Mouse (Mus musculus) hindbrain, embryonic 11.5 days (tissue): Measurements from ENCODE around the gene Pdzd2. TPM values are rescaled to one million over a fixed set of nuclear protein-coding genes. Genes with fewer than 3 reads are reported as not detected.

Source experiments
- ATAC-seq: fragments of 200-750 bp; cut with Nextera tagmentation; 2 replicates; pipeline ENCODE4 v1.8.0; 2017; ENCODE audit warnings: mild to moderate bottlenecking, moderate TSS enrichment, moderate library complexity; ENCODE audit not compliant: low FRiP score
- DNase-seq: peaks from one replicate; pipeline ENCODE4 v3.0.0-alpha.2; 2015; ENCODE audit warnings: low spot score
- H3K27ac ChIP-seq: fragments of 300-500 bp; sonication (generic); 2 replicates; pipeline ENCODE4 v1.5.1; 2014; ENCODE audit warnings: mild to moderate bottlenecking, low read depth, low read length
- H3K27me3 ChIP-seq: fragments of 300-500 bp; sonication (generic); 2 replicates; pipeline ENCODE4 v1.6.1; 2014; ENCODE audit warnings: mild to moderate bottlenecking, low read length, moderate library complexity, mixed read lengths; ENCODE audit not compliant: control insufficient read depth, insufficient read depth
- H3K36me3 ChIP-seq: fragments of 300-500 bp; sonication (generic); 2 replicates; pipeline ENCODE4 v1.6.1; 2014; ENCODE audit warnings: mild to moderate bottlenecking, low read length, moderate library complexity, mixed read lengths; ENCODE audit not compliant: control insufficient read depth, insufficient read depth
- H3K4me1 ChIP-seq: fragments of 300-500 bp; sonication (generic); replicated peaks from 2 replicates; pipeline ENCODE4 v1.6.1; 2014; ENCODE audit warnings: low read length, mixed read lengths; ENCODE audit not compliant: control insufficient read depth, insufficient read depth
- H3K4me2 ChIP-seq: fragments of 300-500 bp; sonication (generic); replicated peaks from 2 replicates; pipeline ENCODE4 v1.6.1; 2014; ENCODE audit warnings: mild to moderate bottlenecking, low read depth, low read length
- H3K4me3 ChIP-seq: fragments of 300-500 bp; sonication (generic); 2 replicates; pipeline ENCODE4 v1.5.1; 2014; ENCODE audit warnings: low read depth, low read length
- H3K9ac ChIP-seq: fragments of 300-500 bp; sonication (generic); 2 replicates; pipeline ENCODE4 v1.6.1; 2014; ENCODE audit warnings: low read depth, low read length
- H3K9me3 ChIP-seq: fragments of 300-500 bp; sonication (generic); 2 replicates; pipeline ENCODE4 v1.6.1; 2016; ENCODE audit warnings: low read length; ENCODE audit not compliant: control insufficient read depth
- WGBS: fragments of 180-500 bp; shearing (Covaris S2); extraction: QIAGEN DNeasy Blood & Tissue Kit; methylation state at CpG from one replicate; pipeline ENCODE4 v1.1.7; 2014; 5-methylcytosine and 5-hydroxymethylcytosine counted together
- polyA plus RNA-seq: library from polyadenylated mRNA; unstranded; fragments of >200 nt; fragmentation: Nextera tagmentation; extraction: Ambion mirVana; gene quantifications from 2 replicates; pipeline ENCODE4 v1.2.1, GENCODE M21; 2014

Gene Pdzd2
- polyA plus RNA-seq, 1 experiment from 2014 or later, result 5.5 TPM

DNA sequence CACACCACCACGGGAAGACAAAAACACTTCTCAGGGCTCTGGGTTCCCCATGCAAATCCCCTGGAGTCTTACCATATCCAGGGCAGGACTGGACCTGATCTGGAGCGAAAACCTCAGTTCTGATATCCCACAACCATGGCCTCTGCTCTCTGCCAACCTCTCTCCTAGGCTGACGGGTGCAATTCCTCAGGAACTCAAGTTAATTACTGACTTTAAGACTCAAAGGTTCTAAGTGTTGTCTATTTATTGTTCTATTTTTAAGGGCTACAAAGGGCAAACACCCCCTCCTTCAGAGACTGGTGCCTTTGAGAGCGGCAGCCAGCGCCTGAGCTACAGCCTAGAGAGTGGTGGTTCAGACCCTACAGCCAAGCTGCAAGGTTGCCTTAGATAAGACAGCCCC is 65.7 kb downstream of the Pdzd2 start:
- H3K27ac ChIP-seq, result no peak overlapping the region
- H3K36me3 ChIP-seq, result no peaks in the 10 kb centered on the region
- no peaks in the 10 kb centered on the region for H3K27me3 ChIP-seq
- WGBS, result 88% methylated on average over 5 of the region's 5 CpGs
- ATAC-seq, result no peak
- no peak for DNase-seq
- no peak overlapping the region for H3K9ac ChIP-seq
- no peaks in the 10 kb centered on the region for H3K4me1 ChIP-seq
- H3K4me2 ChIP-seq, result no peak overlapping the region
- H3K9me3 ChIP-seq, result no peaks in the 10 kb centered on the region
- H3K4me3 ChIP-seq, result no peak overlapping the region

DNA sequence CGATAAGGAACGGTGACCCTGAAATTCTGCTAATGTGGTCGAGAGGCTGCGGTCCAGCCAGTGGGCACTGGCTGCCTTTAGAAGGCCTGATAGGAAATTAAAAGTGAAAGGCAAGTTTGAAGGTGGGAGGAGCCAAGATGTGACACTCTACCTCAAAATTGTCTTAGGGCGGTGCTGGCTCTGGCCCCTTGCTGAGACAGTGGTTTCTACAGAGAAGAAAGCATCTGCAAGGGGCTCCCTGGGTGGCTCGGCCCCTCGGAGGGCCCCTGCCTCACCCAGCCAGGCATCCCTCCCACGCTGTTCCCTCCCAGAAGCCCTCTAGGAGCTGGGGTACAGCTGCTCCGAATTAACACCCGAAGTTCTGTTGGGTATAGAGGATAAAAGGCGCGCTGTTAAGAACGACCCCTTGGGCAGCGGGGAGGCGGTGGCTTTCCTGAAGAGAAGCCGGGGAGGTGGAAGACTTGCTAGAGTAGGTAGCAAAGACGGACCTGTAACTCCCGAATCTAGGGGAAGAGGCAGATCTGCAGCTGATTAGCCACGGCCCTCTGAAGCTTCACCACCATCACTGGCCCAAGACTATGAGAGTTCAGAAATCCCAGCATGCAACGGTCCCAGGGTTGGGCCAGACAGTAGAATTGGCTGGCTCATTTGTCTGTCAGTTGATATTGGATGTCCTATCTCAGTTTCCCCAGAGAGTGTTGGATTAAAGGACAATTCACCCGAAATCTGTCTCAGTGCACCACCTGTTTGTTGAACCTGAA is 71.8 kb downstream of the Pdzd2 start:
- Histone ChIP-seq H3K4me1 (no peaks in the 10 kb centered on the region), H3K9me3 (no peaks in the 10 kb centered on the region), H3K4me3 (no peak overlapping the region), H3K4me2 (no peak overlapping the region), H3K36me3 (no peaks in the 10 kb centered on the region), H3K27me3 (no peaks in the 10 kb centered on the region), H3K9ac (no peak overlapping the region), H3K27ac (no peak overlapping the region)
- DNase-seq (no peak), ATAC-seq (no peak)
- 39% methylated on average over 21 of the region's 21 CpGs for WGBS

DNA sequence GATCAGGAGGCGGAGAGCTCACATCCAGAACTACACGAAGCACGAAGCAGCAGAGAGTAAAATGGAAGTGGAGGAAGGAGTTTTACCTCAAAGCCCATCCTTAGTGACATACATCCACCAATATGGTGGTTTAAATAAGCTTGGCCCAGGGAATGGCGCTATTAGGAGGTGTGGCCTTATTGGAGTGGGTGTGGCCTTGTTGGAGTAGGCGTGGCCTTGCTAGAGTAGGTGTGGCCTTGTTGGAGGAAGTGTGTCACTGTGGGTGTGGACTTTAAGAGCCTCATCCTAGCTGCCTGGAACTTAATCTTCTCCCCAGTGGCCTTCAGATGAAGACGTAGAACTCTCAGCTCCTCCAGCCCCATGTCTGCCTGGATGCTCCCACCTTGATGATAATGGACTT is 73.8 kb downstream of the Pdzd2 start:
- H3K27me3 ChIP-seq, result no peaks in the 10 kb centered on the region
- 91% methylated on average over 6 of the region's 6 CpGs for WGBS
- DNase-seq (no peak), ATAC-seq (no peak)
- H3K36me3 ChIP-seq, result no peaks in the 10 kb centered on the region
- no peak overlapping the region for H3K4me3 ChIP-seq
- no peaks in the 10 kb centered on the region for H3K4me1 ChIP-seq
- no peak overlapping the region for H3K4me2 ChIP-seq
- no peak overlapping the region for H3K9ac ChIP-seq
- H3K27ac ChIP-seq, result no peak overlapping the region
- H3K9me3 ChIP-seq, result no peaks in the 10 kb centered on the region

DNA sequence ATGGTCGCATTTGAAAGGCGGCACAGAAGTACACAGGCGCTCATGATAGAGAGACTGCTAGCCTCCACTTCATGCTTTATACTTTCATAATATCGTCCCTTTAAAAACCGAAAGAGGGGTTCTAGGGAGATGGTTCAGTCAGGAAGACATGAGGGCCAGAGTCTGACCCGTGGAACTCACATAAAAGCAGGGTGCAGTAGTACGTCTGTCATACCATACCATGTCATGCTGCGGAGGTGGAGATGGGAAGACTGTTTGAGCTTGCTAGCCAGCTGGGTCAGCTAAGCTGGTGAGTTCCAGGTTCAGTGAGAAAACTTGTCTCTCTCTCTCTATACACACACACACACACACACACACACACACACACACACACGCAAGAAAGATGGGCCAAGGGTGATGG is 76.4 kb downstream of the Pdzd2 start:
- H3K27me3 ChIP-seq, result no peaks in the 10 kb centered on the region
- no peak overlapping the region for H3K27ac ChIP-seq
- DNase-seq, result no peak
- ATAC-seq, result no peak
- H3K9ac ChIP-seq, result no peak overlapping the region
- WGBS, result 92% methylated on average over 9 of the region's 9 CpGs
- H3K4me1 ChIP-seq, result no peaks in the 10 kb centered on the region
- H3K9me3 ChIP-seq, result no peaks in the 10 kb centered on the region
- H3K36me3 ChIP-seq, result no peaks in the 10 kb centered on the region
- H3K4me2 ChIP-seq, result no peak overlapping the region
- no peak overlapping the region for H3K4me3 ChIP-seq

DNA sequence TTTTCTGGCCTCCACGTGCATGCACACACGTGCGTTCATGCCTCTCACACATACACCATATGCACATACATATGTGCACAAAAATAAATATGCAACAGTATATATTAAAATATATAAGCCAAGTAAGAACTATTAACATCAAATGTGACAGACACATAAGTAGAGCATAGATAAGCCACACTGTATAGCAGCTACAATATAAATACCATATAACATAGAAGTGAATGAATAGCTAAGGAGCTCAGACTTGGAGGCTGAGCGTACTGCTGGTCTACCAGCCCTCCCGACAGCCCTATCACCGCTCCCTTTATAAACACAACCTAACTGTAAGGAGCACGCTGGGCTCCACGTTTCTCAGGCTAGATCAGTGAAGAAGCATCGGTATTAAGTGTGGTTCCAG is 79.4 kb downstream of the Pdzd2 start:
- H3K27ac ChIP-seq, result no peak overlapping the region
- no peak for ATAC-seq

DNA sequence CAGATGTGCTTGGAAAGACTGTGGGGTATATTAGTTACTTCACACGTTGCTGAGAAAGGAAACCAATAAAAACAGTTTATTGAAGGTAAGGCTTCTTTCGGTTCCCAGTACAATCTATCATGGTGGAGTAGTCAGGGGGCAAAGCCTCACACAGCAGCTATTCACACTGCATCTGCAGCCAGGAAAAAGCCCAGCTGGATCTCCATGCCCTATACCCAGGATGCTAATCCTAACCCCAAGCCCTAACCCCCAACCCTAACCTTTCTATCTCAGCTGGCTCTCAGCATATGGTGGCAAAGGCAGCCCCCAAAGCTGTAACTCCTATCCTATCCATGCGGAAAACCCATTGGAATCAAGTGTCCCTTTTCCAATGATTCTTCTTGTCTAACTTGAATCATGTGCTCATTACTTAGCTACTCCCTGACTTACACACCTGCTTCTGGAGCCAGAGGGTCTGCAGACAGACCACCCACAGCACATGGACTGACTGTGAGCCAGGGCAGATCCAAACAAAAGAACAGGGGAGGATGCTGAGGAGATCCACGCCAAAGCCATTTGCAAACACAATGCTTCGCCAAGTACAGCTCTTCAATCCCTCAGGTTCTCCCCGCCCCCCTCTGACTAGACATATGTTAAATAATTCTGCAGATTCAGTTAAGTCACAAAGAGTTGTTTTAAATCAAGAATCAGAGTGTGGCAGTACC is 83.6 kb downstream of the Pdzd2 start:
- Histone ChIP-seq H3K9ac (no peak overlapping the region), H3K4me1 (no peaks in the 10 kb centered on the region), H3K27me3 (no peaks in the 10 kb centered on the region), H3K9me3 (no peaks in the 10 kb centered on the region), H3K4me2 (no peak overlapping the region), H3K4me3 (no peak overlapping the region), H3K27ac (no peak overlapping the region), H3K36me3 (no peaks in the 10 kb centered on the region)
- WGBS, result 84% methylated on average over 6 of the region's 6 CpGs
- DNase-seq (no peak), ATAC-seq (no peak)

More for the DNA sequence above, 79.4 kb downstream of the Pdzd2 start:
- no peak overlapping the region for H3K9ac ChIP-seq
- no peak overlapping the region for H3K4me3 ChIP-seq
- no peaks in the 10 kb centered on the region for H3K9me3 ChIP-seq
- no peak overlapping the region for H3K4me2 ChIP-seq
- no peaks in the 10 kb centered on the region for H3K4me1 ChIP-seq
- no peak for DNase-seq
- no peaks in the 10 kb centered on the region for H3K27me3 ChIP-seq
- WGBS, result 92% methylated on average over 9 of the region's 9 CpGs
- H3K36me3 ChIP-seq, result no peaks in the 10 kb centered on the region

DNA sequence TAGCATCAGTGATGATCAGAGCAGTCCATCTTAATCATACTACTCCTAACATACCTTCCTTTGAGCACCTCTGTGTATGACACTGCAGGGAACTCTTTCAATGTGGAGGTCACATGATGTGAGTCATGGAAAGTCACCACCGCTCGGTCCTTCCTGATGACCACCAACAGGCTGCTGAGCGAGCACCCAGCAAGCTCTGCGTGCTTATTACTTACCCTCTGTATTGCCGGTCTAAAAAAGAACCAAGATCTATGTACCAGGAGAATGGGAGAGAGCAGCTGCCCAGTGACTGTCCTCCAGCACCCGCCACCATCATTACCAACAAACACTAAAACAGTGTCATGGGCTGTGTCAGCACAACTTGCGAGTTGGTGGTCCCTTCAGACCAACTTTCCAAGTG is 84.4 kb downstream of the Pdzd2 start:
- DNase-seq (no peak), ATAC-seq (no peak)
- no peaks in the 10 kb centered on the region for H3K4me1 ChIP-seq
- H3K9me3 ChIP-seq, result no peaks in the 10 kb centered on the region
- H3K4me2 ChIP-seq, result no peak overlapping the region
- no peaks in the 10 kb centered on the region for H3K27me3 ChIP-seq
- no peak overlapping the region for H3K4me3 ChIP-seq
- no peaks in the 10 kb centered on the region for H3K36me3 ChIP-seq
- 95% methylated on average over 7 of the region's 7 CpGs for WGBS
- no peak overlapping the region for H3K27ac ChIP-seq
- no peak overlapping the region for H3K9ac ChIP-seq

DNA sequence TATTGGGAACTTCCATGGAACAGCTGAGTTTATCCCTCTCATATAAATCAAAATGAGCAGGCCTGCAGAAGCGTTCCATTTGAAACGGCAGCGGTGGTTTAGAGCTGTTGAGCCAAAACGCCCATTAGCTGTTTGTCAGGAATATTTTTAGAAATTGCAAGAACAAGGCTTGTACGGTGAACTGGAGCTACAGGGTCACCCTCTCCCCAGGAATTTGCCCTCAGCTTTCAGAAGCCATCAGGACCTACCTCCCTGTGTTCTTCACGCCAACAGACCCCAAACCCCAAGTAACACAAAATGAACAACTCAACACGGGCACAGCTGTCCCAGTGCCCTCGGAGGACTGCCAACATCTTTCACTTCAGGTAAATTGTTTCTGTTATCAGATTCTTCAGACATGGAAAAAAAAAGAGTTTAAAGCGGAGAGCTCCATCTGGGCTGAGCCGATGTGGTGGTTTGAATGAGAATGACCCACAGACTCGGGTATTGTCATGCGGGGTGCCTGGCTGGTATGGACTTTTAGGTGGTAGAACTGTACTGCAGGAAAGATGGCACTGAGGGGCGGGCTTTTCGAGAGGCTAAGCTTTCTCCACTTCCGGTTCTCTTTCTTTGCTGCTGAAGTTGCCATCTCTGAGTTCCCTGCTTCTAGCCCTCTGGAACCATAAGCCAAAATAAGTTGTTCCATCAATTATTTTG is 87.2 kb downstream of the Pdzd2 start:
- ATAC-seq (no peak), DNase-seq (no peak)
- H3K4me1 ChIP-seq, result no peaks in the 10 kb centered on the region
- H3K27me3 ChIP-seq, result no peaks in the 10 kb centered on the region
- no peaks in the 10 kb centered on the region for H3K36me3 ChIP-seq
- no peak overlapping the region for H3K27ac ChIP-seq
- no peak overlapping the region for H3K4me2 ChIP-seq
- H3K9me3 ChIP-seq, result no peaks in the 10 kb centered on the region
- WGBS, result 73% methylated on average over 15 of the region's 15 CpGs
- H3K9ac ChIP-seq, result no peak overlapping the region
- no peak overlapping the region for H3K4me3 ChIP-seq
